Mouse (Mus musculus) lung, embryonic 15.5 days (tissue): Measurements from ENCODE around the gene Slc2a3. TPM values are rescaled to one million over a fixed set of nuclear protein-coding genes. Genes with fewer than 3 reads are reported as not detected.
"Not testable (repeated sequence)": the region's sequence is repeated elsewhere in the genome, so short reads cannot be mapped to it uniquely, and the experiment has no call there.

ENCODE experiments used
- ATAC-seq: fragments of 200-750 bp; cut with Nextera tagmentation; 2 replicates; pipeline ENCODE4 v1.8.0; 2017; ENCODE audit warnings: moderate number of reproducible peaks, borderline replicate concordance; ENCODE audit not compliant: low FRiP score, low TSS enrichment; ENCODE audit errors: extremely low read depth
- H3K27ac ChIP-seq: fragments of 300-500 bp; sonication (generic); 2 replicates; pipeline ENCODE4 v1.5.1; 2015; ENCODE audit warnings: moderate library complexity, mild to moderate bottlenecking, inconsistent platforms
- H3K27me3 ChIP-seq: fragments of 300-500 bp; sonication (generic); 2 replicates; pipeline ENCODE4 v1.6.1; 2015; ENCODE audit warnings: inconsistent platforms
- H3K36me3 ChIP-seq: fragments of 300-500 bp; sonication (generic); 2 replicates; pipeline ENCODE4 v1.6.1; 2015; ENCODE audit warnings: inconsistent platforms
- H3K4me1 ChIP-seq: fragments of 300-500 bp; sonication (generic); 2 replicates; pipeline ENCODE4 v1.6.1; 2015; ENCODE audit warnings: inconsistent platforms
- H3K4me2 ChIP-seq: fragments of 300-500 bp; sonication (generic); 2 replicates; pipeline ENCODE4 v1.6.1; 2015; ENCODE audit warnings: inconsistent platforms, mild to moderate bottlenecking, moderate library complexity
- H3K4me3 ChIP-seq: fragments of 300-500 bp; sonication (generic); 2 replicates; pipeline ENCODE4 v1.5.1; 2015; ENCODE audit warnings: mild to moderate bottlenecking, inconsistent platforms
- H3K9ac ChIP-seq: fragments of 300-500 bp; sonication (generic); 2 replicates; pipeline ENCODE4 v1.6.1; 2015; ENCODE audit warnings: inconsistent platforms
- H3K9me3 ChIP-seq: fragments of 300-500 bp; sonication (generic); 2 replicates; pipeline ENCODE4 v1.6.1; 2016; ENCODE audit warnings: inconsistent platforms
- WGBS: fragments of 180-500 bp; shearing (Covaris S2); methylation state at CpG from one replicate; pipeline ENCODE4 v1.1.7; 2015; 5-methylcytosine and 5-hydroxymethylcytosine counted together
- polyA plus RNA-seq: library from polyadenylated mRNA; unstranded; fragments of >200 nt; fragmentation: Nextera tagmentation; extraction: Ambion mirVana; gene quantifications from 2 replicates; pipeline ENCODE4 v1.2.1, GENCODE M21; 2015

Gene Slc2a3
- polyA plus RNA-seq, 1 experiment from 2014 or later = 8.1 TPM

DNA sequence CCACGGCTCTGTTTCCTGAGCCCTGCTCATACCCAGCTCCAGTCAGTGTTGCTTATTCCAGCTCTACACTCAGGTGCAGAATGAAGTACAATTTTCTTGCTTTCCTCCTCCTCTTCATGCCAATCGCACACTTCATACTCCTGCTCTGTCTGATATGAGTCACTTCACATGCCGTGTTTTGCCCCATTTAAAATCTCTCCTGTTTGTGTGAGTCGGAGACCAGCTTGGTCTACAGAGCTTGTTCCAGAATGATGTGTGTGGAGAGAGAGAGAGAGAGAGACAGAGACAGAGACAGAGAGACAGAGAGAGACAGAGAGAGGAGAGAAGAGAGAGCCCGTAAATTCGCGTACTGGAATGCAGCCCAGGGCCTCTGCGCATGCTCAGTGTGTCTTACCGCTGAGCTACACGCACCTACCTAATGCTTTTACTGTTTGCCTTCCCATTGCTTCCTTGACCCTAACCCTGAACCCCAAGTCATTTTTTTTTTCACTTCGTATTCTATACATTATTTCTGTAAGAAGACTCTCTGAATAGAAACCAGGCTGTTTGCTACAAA is 30.6 kb downstream of the Slc2a3 start:
- ATAC-seq = no peak
- no peak overlapping the region for H3K4me2 ChIP-seq
- WGBS = 82% methylated on average over 11 of the region's 11 CpGs

DNA sequence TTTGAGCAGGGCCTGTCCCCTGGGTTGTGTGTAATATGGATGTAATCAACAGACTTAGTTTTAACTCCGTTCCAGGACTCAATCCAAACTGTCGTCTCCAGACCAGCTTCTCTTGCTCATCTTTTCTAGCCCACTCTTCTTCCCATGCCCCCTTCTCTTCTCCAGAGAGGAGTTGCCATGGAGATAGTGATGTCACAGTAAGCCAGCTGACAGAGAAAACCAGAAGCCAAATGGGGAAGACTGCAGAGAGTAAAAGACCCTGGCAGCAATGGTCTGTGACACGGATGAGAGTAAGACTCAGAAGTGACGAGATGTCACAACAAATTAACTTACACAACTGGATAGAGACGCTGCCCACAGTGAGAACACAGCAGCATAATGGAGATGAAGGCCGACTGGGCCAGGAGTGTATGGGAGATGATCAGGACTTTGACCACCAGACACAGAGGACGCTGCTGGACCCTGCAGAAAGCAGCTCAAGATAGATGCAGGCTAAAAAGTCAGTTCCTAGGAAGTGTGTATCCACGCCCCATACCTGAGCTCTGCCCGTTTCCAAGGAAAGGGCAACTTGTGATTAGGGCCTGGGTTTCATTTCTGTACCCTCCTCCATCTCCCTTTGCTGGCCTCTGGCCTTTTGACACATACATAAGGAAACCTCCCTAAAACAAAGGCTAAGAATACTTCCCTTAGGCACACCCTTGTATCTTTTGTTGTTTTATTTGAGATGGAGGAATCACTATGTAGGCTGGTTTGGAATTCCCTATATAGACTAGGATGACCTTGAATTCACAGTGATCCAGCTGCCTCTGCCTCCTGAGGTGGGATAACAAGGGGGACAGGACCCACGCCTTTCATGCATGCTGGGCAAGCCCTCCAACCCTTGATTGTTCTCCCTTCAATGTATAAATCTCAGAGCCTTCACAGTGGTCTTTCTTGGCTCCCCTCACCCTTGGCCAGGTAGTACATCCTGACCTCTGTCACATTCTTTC is 31.4 kb downstream of the Slc2a3 start:
- peaks cover 6% of the 10 kb centered on the region for H3K4me1 ChIP-seq
- H3K9me3 ChIP-seq = no peaks in the 10 kb centered on the region
- 54% methylated on average over 10 of the region's 10 CpGs for WGBS
- H3K27me3 ChIP-seq = peaks cover 6% of the 10 kb centered on the region; the same call in 1 of the 2 replicates
- ATAC-seq = no peak
- H3K36me3 ChIP-seq = no peaks in the 10 kb centered on the region
- H3K4me2 ChIP-seq = no peak overlapping the region
- H3K27ac ChIP-seq = no peak overlapping the region
- no peak overlapping the region for H3K4me3 ChIP-seq
- no peak overlapping the region for H3K9ac ChIP-seq

More for the DNA sequence above, 30.6 kb downstream of the Slc2a3 start:
- Histone ChIP-seq H3K36me3 (no peaks in the 10 kb centered on the region), H3K27ac (no peak overlapping the region), H3K4me1 (no peaks in the 10 kb centered on the region), H3K27me3 (no peaks in the 10 kb centered on the region), H3K4me3 (no peak overlapping the region), H3K9ac (no peak overlapping the region), H3K9me3 (no peaks in the 10 kb centered on the region)

DNA sequence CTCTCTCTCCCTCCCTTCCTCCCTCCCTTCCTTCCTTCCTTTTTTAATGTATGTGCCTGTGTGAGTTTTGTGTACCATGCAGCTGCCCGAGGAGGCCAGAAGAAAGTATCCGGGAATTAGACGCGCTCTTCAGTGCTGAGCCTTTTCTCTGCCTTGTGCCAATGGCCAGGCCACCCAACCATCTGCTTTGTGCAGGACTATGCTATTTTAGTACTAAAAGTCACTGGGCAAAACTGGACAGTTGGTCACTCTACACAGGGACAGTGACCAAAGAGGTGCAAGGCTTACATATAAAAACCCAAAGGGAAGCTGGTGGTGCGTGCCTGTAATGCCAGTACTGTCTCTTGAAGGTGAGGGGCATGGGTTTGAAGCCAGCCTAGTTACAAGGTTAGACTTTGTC is 33.2 kb downstream of the Slc2a3 start:
- no peak for ATAC-seq
- Histone ChIP-seq H3K9me3 (no peaks in the 10 kb centered on the region), H3K36me3 (no peaks in the 10 kb centered on the region), H3K27me3 (peaks cover 21% of the 10 kb centered on the region; the same call in 1 of the 2 replicates), H3K9ac (no peak overlapping the region), H3K4me2 (no peak overlapping the region), H3K4me3 (no peak overlapping the region), H3K4me1 (peaks cover 15% of the 10 kb centered on the region), H3K27ac (no peak overlapping the region)
- 79% methylated on average over 5 of the region's 5 CpGs for WGBS

DNA sequence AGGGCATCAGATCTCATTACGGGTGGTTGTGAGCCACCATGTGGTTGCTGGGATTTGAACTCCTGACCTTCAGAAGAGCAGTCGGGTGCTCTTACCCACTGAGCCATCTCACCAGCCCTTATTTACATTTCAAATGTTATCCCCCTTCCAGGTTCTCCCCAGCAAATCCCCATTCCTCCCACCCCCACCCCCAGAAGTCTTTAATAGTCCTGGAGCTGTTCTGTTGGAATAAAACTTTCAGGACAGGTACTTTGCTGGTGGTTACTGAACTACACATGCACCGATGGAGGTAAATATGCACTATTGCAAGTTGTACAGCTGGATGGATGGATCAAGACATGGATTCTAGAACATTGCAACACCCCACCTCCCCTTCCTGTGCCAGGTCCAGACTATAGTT is 34.4 kb downstream of the Slc2a3 start:
- not testable (repeated sequence) for H3K9me3 ChIP-seq, H3K9ac ChIP-seq, H3K27ac ChIP-seq, H3K4me2 ChIP-seq, H3K4me3 ChIP-seq, ATAC-seq, H3K36me3 ChIP-seq
- 64% methylated on average over 3 of the region's 3 CpGs for WGBS
- H3K27me3 ChIP-seq = peaks cover 21% of the 10 kb centered on the region; the same call in 1 of the 2 replicates
- peaks cover 15% of the 10 kb centered on the region for H3K4me1 ChIP-seq

DNA sequence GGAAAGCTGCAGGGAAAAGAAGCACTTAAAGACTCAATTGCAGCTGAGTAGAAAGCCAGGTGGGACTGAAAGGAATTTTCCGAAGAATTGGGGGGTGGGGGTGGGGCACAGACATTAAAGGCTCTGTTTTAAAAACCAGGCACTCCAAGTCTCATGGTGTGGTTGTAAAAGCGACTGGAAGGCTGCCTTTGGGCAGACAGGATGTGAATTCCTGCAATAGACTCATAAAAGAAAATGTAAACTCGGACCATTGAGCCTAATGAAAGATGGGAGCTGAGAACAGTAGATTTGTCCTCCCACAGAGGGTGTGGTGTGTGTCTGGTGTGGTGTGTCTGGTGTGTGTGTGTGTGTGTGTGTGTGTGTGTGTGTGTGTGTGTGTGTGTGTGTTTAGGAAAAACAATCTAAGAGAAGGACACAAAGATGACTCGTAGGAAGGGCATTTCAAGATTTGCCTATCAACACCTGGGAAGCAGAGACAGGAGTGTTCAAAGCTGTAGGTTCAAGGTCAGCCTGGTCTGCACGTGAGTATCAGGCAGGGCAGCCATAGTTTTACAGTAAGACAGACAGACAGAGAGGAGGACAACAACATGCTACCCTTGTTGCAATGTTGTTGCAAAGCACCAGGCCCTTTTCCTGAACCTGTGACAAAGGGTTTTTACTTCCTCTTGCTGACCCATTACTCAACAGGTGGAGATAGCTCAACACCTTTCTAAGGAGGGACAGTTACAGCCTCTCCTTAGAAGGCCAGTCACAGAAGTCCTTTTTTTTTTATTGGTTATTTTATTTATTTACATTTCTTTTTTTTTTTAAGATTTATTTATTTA is 35.1 kb downstream of the Slc2a3 start:
- Histone ChIP-seq H3K4me3 (no peak overlapping the region), H3K36me3 (no peaks in the 10 kb centered on the region), H3K4me2 (no peak overlapping the region), H3K27me3 (peaks cover 21% of the 10 kb centered on the region; the same call in 1 of the 2 replicates), H3K4me1 (peaks cover 15% of the 10 kb centered on the region), H3K9ac (no peak overlapping the region), H3K9me3 (no peaks in the 10 kb centered on the region), H3K27ac (no peak overlapping the region)
- no peak for ATAC-seq
- WGBS = 17% methylated on average over 5 of the region's 5 CpGs

DNA sequence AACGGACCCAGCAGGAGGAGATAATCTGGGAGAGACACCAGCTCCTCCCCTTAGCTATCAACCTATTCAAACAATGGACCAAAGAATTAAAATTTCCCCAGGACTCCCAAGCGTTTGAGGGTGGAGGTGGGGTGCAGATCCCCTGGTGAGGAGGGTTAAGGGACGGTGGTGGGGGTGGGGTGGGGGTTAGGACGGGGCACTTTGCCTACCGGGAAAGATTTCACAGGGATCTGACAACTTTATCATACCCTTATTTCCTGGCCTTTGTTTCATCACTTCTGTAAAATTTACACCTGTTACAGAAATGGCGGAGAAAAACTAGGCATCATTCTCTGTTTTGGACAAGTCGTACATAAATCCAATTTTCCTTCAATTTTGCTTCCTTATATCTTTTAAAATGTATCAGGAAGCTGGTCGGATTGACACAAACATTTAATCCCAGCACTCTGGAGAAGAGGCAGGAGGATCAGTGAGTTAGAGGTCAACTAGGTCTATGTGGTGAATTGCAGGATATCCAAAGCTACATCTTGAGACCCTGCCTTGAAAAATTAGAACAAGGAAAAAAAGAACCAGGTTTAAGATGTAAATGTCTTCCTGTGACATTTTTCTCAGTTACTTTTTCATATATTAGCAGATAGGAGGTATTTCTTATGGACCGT is 36.0 kb downstream of the Slc2a3 start:
- H3K27ac ChIP-seq = no peak overlapping the region
- WGBS = 11% methylated on average over 9 of the region's 9 CpGs
- peaks cover 15% of the 10 kb centered on the region for H3K4me1 ChIP-seq
- H3K36me3 ChIP-seq = no peaks in the 10 kb centered on the region
- H3K9me3 ChIP-seq = no peaks in the 10 kb centered on the region
- H3K9ac ChIP-seq = no peak overlapping the region
- H3K4me3 ChIP-seq = peak overlapping the region; percentile 44
- H3K4me2 ChIP-seq = peak overlapping the region; percentile 94
- no peak for ATAC-seq
- H3K27me3 ChIP-seq = peaks cover 21% of the 10 kb centered on the region; the same call in 1 of the 2 replicates

DNA sequence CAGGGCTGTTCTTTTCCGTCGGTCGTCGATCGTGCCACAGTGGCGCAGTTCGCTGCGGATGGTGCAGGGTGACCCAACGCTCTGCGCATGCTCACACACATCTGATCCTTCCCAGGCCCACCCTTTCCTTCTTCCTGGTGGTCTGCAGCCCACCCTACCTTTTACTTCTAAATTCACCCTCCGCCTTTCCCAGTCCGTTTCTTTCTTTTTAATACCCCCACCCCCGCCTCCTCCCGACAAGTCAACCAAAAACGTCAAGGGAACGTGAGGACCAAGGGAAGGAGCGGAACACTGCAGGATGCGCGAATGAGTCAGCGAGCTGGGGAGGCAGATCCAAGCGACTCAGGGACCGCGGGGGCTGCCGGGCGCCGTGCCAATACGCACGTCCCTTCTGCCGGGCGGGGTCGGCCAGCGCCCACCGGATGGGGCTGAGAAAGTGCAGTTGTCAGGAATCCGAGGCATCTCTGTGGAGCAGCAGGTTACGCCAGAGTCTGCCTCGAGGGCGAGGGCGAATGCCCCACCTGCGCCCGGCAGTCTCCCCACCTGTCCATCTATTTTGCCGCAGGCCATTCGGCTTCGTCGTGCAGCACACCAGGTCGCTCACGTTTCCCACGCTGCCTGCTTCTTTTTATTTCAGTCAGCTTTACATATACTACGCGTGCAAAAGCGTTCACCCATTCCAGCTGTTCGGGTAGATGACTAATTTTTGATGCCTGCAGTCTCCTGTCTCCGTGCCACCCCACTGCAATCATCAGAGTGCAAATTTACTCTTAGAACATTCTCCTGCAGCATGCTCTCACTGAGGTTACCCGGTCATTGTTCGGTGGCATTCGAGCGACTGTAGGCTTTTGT is 36.8 kb downstream of the Slc2a3 start:
- no peaks in the 10 kb centered on the region for H3K36me3 ChIP-seq
- H3K4me3 ChIP-seq = peak overlapping the region; percentile 44
- H3K4me1 ChIP-seq = peaks cover 15% of the 10 kb centered on the region
- peak overlapping the region; percentile 3; the same call in 1 of the 2 replicates for H3K9ac ChIP-seq
- H3K27ac ChIP-seq = no peak overlapping the region
- H3K9me3 ChIP-seq = no peaks in the 10 kb centered on the region
- ATAC-seq = peak; percentile 72; the same call in 1 of the 2 replicates
- H3K27me3 ChIP-seq = peaks cover 21% of the 10 kb centered on the region; the same call in 1 of the 2 replicates
- peak overlapping the region; percentile 94 for H3K4me2 ChIP-seq
- WGBS = 2% methylated on average over 56 of the region's 56 CpGs

DNA sequence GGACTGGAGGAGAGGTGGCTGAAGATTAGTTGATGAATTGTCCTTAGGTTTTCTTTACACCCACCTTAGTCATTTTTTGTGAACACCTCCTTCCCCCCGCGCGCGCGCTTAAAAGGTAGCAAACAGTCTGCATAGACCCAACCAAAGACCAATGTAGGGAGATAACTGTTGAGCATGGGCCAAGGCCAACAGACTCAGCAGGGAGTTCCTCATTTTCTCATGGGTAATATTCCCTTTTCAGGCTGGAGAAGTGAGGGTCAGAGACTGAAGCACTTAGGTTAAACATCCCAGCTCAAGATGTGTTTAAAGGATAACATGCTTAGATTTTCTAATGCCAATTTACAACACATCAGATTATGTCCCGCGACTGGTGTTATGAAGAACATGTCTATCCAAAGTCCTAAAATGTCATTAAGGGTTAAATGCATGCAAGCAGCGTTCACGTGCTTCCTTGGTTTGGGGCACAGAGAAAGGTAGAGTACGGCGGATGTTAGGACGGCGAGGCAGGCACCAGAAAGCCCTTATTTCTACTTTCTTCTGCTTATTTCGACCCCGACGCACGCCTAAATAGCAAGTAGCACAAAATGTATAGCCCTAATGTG is 37.5 kb downstream of the Slc2a3 start:
- Histone ChIP-seq H3K27me3 (peaks cover 21% of the 10 kb centered on the region; the same call in 1 of the 2 replicates), H3K4me3 (peak overlapping the region; percentile 44), H3K4me1 (peaks cover 15% of the 10 kb centered on the region), H3K36me3 (no peaks in the 10 kb centered on the region), H3K27ac (no peak overlapping the region), H3K9me3 (no peaks in the 10 kb centered on the region), H3K9ac (peak overlapping the region; percentile 3; the same call in 1 of the 2 replicates), H3K4me2 (peak overlapping the region; percentile 94)
- WGBS = 32% methylated on average over 17 of the region's 17 CpGs
- no peak for ATAC-seq

DNA sequence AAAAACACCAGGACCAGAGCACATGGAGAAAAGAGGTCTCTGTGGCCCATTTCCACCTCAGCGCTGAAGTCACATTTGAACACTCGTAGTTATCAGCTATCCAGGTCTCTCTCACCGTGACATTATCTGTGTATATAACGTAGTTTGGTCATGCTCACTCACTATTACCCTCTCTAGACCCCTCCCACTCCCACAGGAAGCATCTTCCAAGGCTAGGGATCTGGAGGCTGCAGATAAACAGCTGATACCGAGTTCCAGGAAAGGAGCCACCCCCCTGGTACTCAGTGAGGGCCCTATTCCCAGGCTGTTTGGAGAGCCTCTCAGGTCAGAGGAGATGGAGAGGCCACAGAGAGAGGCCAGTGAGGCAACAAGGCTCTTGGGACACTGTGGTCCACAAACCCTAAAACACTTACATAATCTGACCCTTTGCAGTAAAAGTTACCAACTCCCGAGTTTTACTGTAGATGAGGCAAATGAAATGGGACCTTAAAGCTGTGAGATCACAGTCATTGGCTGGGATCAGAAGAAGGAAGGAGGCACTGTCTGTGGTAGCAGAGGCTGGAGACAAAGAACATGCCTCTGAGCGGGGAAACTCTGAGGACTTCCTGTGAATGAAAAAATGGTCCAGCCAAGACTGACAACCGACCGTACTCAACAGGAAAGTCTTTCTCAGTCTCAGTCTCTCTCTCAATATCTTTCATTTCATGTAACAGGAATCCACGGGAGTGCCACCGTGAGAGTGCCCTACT is 38.3 kb downstream of the Slc2a3 start:
- no peak overlapping the region for H3K9ac ChIP-seq
- H3K9me3 ChIP-seq = no peaks in the 10 kb centered on the region
- H3K27me3 ChIP-seq = peaks cover 21% of the 10 kb centered on the region; the same call in 1 of the 2 replicates
- H3K4me1 ChIP-seq = peaks cover 15% of the 10 kb centered on the region
- H3K4me2 ChIP-seq = no peak overlapping the region
- no peaks in the 10 kb centered on the region for H3K36me3 ChIP-seq
- no peak for ATAC-seq
- no peak overlapping the region for H3K4me3 ChIP-seq
- WGBS = 60% methylated on average over 11 of the region's 11 CpGs
- H3K27ac ChIP-seq = no peak overlapping the region

DNA sequence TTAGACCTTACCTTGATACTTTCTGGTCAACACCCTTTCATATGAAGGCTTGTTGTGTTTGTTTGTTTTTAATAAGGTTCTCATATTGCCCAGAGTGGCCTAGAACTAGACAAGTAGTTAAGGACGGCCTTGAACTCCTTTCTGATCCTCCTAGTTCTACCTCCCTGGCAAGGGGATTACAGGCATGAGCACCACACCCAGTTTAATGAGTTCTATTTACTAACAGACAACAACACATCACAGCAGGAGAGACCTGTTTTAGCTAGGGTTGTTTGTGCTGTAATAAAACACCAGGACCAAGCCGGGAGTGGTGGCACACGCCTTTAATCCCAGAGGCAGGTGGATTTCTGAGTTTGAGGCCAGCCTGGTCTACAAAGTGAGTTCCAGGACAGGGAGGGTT is 39.0 kb downstream of the Slc2a3 start:
- peaks cover 15% of the 10 kb centered on the region for H3K4me1 ChIP-seq
- no peaks in the 10 kb centered on the region for H3K36me3 ChIP-seq
- H3K9ac ChIP-seq = no peak overlapping the region
- H3K27me3 ChIP-seq = peaks cover 21% of the 10 kb centered on the region; the same call in 1 of the 2 replicates
- ATAC-seq = no peak
- no peak overlapping the region for H3K27ac ChIP-seq
- H3K9me3 ChIP-seq = no peaks in the 10 kb centered on the region
- 82% methylated on average over 3 of the region's 3 CpGs for WGBS
- no peak overlapping the region for H3K4me2 ChIP-seq
- no peak overlapping the region for H3K4me3 ChIP-seq
